24 mouse cellular contexts compared by ENCODE assay signal in the genomic region with DNA sequence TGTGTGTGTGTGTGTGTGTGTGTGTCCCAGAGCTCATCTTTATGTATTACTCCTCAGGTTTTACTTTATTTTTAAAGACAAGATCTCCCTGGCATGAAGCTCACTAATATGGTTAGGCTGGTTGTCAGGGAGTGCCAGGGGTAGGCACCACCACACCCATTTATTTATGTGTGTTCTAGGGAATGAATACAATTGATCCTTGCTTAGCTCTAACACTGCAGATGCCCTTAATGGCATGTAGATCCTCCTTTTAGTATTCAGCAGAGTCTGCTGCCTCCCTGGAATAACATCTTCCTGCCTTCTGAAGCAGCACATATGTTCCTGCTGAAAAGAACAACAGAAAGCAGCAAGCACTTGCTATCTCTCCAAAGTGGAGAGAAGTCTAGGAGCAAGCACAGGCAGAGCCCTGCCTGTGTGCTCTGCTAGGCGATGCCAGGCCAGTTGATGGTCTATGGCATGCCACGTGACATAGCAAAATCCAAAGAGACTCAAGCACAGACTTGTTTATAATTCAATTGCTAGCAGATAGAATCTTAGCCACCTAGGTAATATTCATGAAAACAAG.
DNase-seq lines count a peak whose midpoint lies in the region; ATAC-seq and TF ChIP-seq lines count a peak whose summit lies in the region.
"Had no signal": no experiment of that assay in that cellular context is flagged by ENCODE, and none has a peak within 500 bp of the region (broad histone marks: within the 10 kb centered on the region; RNA-seq: fewer than 3 reads in every experiment).

No protein-coding gene starts in this region.

- H3K27me3 ChIP-seq in midbrain, embryonic 12.5 days = no peaks in the 10 kb centered on the region
- no peaks in the 10 kb centered on the region for H3K27me3 ChIP-seq in midbrain, embryonic 10.5 days (ENCODE audit: low read depth, poor library complexity, severe bottlenecking)
- H3K27me3 ChIP-seq in CH12.LX (replicated peaks) = no peaks in the 10 kb centered on the region
- no peaks in the 10 kb centered on the region for H3K27me3 ChIP-seq in midbrain, embryonic 14.5 days (ENCODE audit: control insufficient read depth, insufficient read depth, low read length)
- H3K27me3 ChIP-seq: hindbrain, embryonic 12.5 days; liver, embryonic 15.5 days; neural tube, embryonic 15.5 days had no signal

- dilution Hi-C loops in CH12.LX (cut with MboI; ENCODE audit: extremely low pct_ligation_motif_present, extremely low pct_unique_long_range_greater_than_20kb, low sequenced_read_pairs) = no loop called here

- no peaks in the 10 kb centered on the region for H3K9me3 ChIP-seq in midbrain, embryonic 12.5 days
- no peaks in the 10 kb centered on the region for H3K9me3 ChIP-seq in midbrain, embryonic 10.5 days (replicated peaks)
- no peaks in the 10 kb centered on the region for H3K9me3 ChIP-seq in CH12.LX (replicated peaks; ENCODE audit: low read length)
- H3K9me3 ChIP-seq in midbrain, embryonic 14.5 days (ENCODE audit: control insufficient read depth, low read length) = no peaks in the 10 kb centered on the region
- H3K9me3 ChIP-seq: heart, embryonic 10.5 days; hindbrain, embryonic 12.5 days; liver, embryonic 15.5 days; neural tube, embryonic 15.5 days had no signal

- no peak for TF ChIP-seq POLR2A in CH12.LX (IDR thresholded peaks at IDR 0.05; ENCODE audit: low read depth, low read length)

- no peak for TF ChIP-seq CTCF in CH12.LX (conservative IDR thresholded peaks at IDR 0.05 in 1 of 2, IDR thresholded peaks at IDR 0.05 in 1 of 2; ENCODE audit: low read depth in 2 of 2, low read length in 2 of 2)

- H3K4me3 ChIP-seq in midbrain, embryonic 12.5 days = no peak overlapping the region
- no peak overlapping the region for H3K4me3 ChIP-seq in midbrain, embryonic 10.5 days
- no peak overlapping the region for H3K4me3 ChIP-seq in CH12.LX (replicated peaks in 1 of 3; ENCODE audit: low read depth in 2 of 3, low read length in 2 of 3, poor library complexity in 1 of 3)
- no peak overlapping the region for H3K4me3 ChIP-seq in midbrain, embryonic 14.5 days (replicated peaks; ENCODE audit: low read depth, low read length)
- H3K4me3 ChIP-seq: heart, embryonic 10.5 days; hindbrain, embryonic 12.5 days; liver, embryonic 15.5 days; neural tube, embryonic 15.5 days had no signal

- 89% methylated on average over 2 of the region's 2 CpGs for WGBS in midbrain, embryonic 12.5 days
- WGBS in midbrain, embryonic 10.5 days = 93% methylated on average over 2 of the region's 2 CpGs
- 88% methylated on average over 2 of the region's 2 CpGs for WGBS in midbrain, embryonic 14.5 days

- H3K4me2 ChIP-seq in midbrain, embryonic 12.5 days (replicated peaks) = no peak overlapping the region
- 0 out of 2 replicates have a peak overlapping the region, but pooled peaks have one; percentile 16 for H3K4me2 ChIP-seq in CH12.LX (ENCODE audit: insufficient read depth, low read depth, poor library complexity, severe bottlenecking)
- no peak overlapping the region for H3K4me2 ChIP-seq in midbrain, embryonic 14.5 days (ENCODE audit: low read length)
- H3K4me2 ChIP-seq: hindbrain, embryonic 12.5 days; liver, embryonic 15.5 days; lung, embryonic 14.5 days; neural tube, embryonic 15.5 days had no signal

- TF ChIP-seq RAD21 in CH12.LX (IDR thresholded peaks at IDR 0.05; ENCODE audit: low read depth, low read length) = no peak

- in situ Hi-C loops in CH12.LX (cut with MboI; ENCODE audit: low pct_ligation_motif_present, low pct_unique_long_range_greater_than_20kb, low sequenced_read_pairs) = loop anchor here (10.0 kb wide), 1 partner anchor 47 kb away; no protein-coding TSS in a partner anchor

- no peak overlapping the region for H3K27ac ChIP-seq in midbrain, embryonic 12.5 days (replicated peaks)
- no peak overlapping the region for H3K27ac ChIP-seq in midbrain, embryonic 10.5 days (replicated peaks)
- H3K27ac ChIP-seq in CH12.LX (ENCODE audit: insufficient read depth, low read depth) = no peak overlapping the region
- no peak overlapping the region for H3K27ac ChIP-seq in midbrain, embryonic 14.5 days (replicated peaks; ENCODE audit: low read depth, low read length)
- H3K27ac ChIP-seq: heart, embryonic 10.5 days; hindbrain, embryonic 12.5 days; liver, embryonic 15.5 days; neural tube, embryonic 15.5 days had no signal

- no peak overlapping the region for H3K9ac ChIP-seq in midbrain, embryonic 12.5 days (replicated peaks)
- no peak overlapping the region; the same call in 1 of the 2 replicates for H3K9ac ChIP-seq in CH12.LX (ENCODE audit: insufficient read depth, low read depth)
- H3K9ac ChIP-seq in midbrain, embryonic 14.5 days (replicated peaks; ENCODE audit: low read length) = no peak overlapping the region
- H3K9ac ChIP-seq: hindbrain, embryonic 12.5 days; liver, embryonic 15.5 days; lung, embryonic 14.5 days; neural tube, embryonic 15.5 days had no signal

- no peak for DNase-seq in frontal cortex, postnatal 14 days (ENCODE audit: low spot score in 2 of 2)
- no peak for DNase-seq in midbrain, embryonic 10.5 days (ENCODE audit: low spot score)
- no peak for DNase-seq in CH12.LX (ENCODE audit: extremely low read depth)
- no peak for DNase-seq in midbrain, embryonic 14.5 days
- no peak for DNase-seq in ovary, postnatal 10 days (ENCODE audit: low spot score)
- DNase-seq: adrenal gland, adult 8-10 months; cerebellum, adult 8-10 months; cerebellum, postnatal 25 days; gastrocnemius, postnatal 25 days; heart, adult 11 months; heart, postnatal 36 days; kidney, adult 9 months; kidney, postnatal 10 days; liver; lung, embryonic 14.5 days; lung, postnatal 14 days; thymus, postnatal 4 days had no signal

- TF ChIP-seq EP300 in CH12.LX (IDR thresholded peaks at IDR 0.05; ENCODE audit: low read length) = no peak

- H3K4me1 ChIP-seq in midbrain, embryonic 12.5 days = no peaks in the 10 kb centered on the region
- peaks cover 9% of the 10 kb centered on the region for H3K4me1 ChIP-seq in midbrain, embryonic 10.5 days
- peaks cover 9 to 14% of the 10 kb centered on the region in 2 experiments; a peak in 3 of 4 replicates for H3K4me1 ChIP-seq in CH12.LX (ENCODE audit: control insufficient read depth in 1 of 2, insufficient read depth in 2 of 2)
- no peaks in the 10 kb centered on the region for H3K4me1 ChIP-seq in midbrain, embryonic 14.5 days (ENCODE audit: control insufficient read depth, insufficient read depth, low read length)
- H3K4me1 ChIP-seq: heart, embryonic 10.5 days; hindbrain, embryonic 12.5 days; liver, embryonic 15.5 days; neural tube, embryonic 15.5 days had no signal

- H3K36me3 ChIP-seq in midbrain, embryonic 12.5 days = no peaks in the 10 kb centered on the region
- no peaks in the 10 kb centered on the region for H3K36me3 ChIP-seq in midbrain, embryonic 10.5 days
- no peaks in the 10 kb centered on the region for H3K36me3 ChIP-seq in CH12.LX (replicated peaks in 1 of 2; ENCODE audit: control insufficient read depth in 1 of 2, insufficient read depth in 1 of 2, low read length in 1 of 2)
- H3K36me3 ChIP-seq in midbrain, embryonic 14.5 days (ENCODE audit: control insufficient read depth, insufficient read depth, low read length) = no peaks in the 10 kb centered on the region
- H3K36me3 ChIP-seq: heart, embryonic 10.5 days; hindbrain, embryonic 12.5 days; liver, embryonic 15.5 days; neural tube, embryonic 15.5 days had no signal

- peak; percentile 65; the same call in 1 of the 2 replicates for ATAC-seq in frontal cortex, adult (ENCODE audit: low TSS enrichment)
- ATAC-seq in midbrain, embryonic 12.5 days (ENCODE audit: low FRiP score, low read depth) = peak; percentile 34; the same call in 1 of the 2 replicates
- ATAC-seq in midbrain, embryonic 14.5 days (ENCODE audit: low FRiP score, low TSS enrichment) = 0 out of 2 replicates have a peak, but pooled peaks have one; percentile 24
- ATAC-seq: intestine, postnatal 0 days had no signal

- no peaks in the 10 kb centered on the region for H3K79me2 ChIP-seq in CH12.LX (replicated peaks; ENCODE audit: control insufficient read depth, extremely low read depth, insufficient read depth, poor library complexity, severe bottlenecking)

TF ChIP-seq in CH12.LX, 34 proteins besides CTCF, POLR2A, EP300 and RAD21:
- TF ChIP-seq PAX5 (IDR thresholded peaks at IDR 0.05; ENCODE audit: low read length) (no peak), ZMIZ1 (IDR thresholded peaks at IDR 0.05; ENCODE audit: low read depth, low read length) (no peak), NRF1 (IDR thresholded peaks at IDR 0.05; ENCODE audit: low read depth, low read length) (no peak), SMC3 (IDR thresholded peaks at IDR 0.05; ENCODE audit: low read depth, low read length) (no peak), RCOR1 (conservative IDR thresholded peaks at IDR 0.05; ENCODE audit: low read depth, low read length) (no peak), GABPA (IDR thresholded peaks at IDR 0.05; ENCODE audit: insufficient replicate concordance, low read depth, low read length) (no peak), E2F4 (IDR thresholded peaks at IDR 0.05; ENCODE audit: insufficient replicate concordance, low read depth, low read length) (no peak)
